Mouse (Mus musculus) embryonic facial prominence, embryonic 13.5 days (tissue): Measurements from ENCODE around the gene Vnn3. TPM values are rescaled to one million over a fixed set of nuclear protein-coding genes. Genes with fewer than 3 reads are reported as not detected.

Source experiments
- ATAC-seq: fragments of 200-750 bp; cut with Nextera tagmentation; 2 replicates; pipeline ENCODE4 v1.8.0; 2017; ENCODE audit warnings: low read depth; ENCODE audit not compliant: insufficient number of reproducible peaks, insufficient read depth, low FRiP score, low TSS enrichment
- H3K27ac ChIP-seq: fragments of 300-500 bp; sonication (generic); 2 replicates; pipeline ENCODE4 v1.5.1; 2015; ENCODE audit warnings: moderate library complexity, mild to moderate bottlenecking, inconsistent platforms
- H3K27me3 ChIP-seq: fragments of 300-500 bp; sonication (generic); 2 replicates; pipeline ENCODE4 v1.6.1; 2015; ENCODE audit warnings: mild to moderate bottlenecking, inconsistent platforms
- H3K36me3 ChIP-seq: fragments of 300-500 bp; sonication (generic); 2 replicates; pipeline ENCODE4 v1.6.1; 2015; ENCODE audit warnings: mild to moderate bottlenecking, inconsistent platforms
- H3K4me1 ChIP-seq: fragments of 300-500 bp; sonication (generic); 2 replicates; pipeline ENCODE4 v1.6.1; 2015; ENCODE audit warnings: inconsistent platforms
- H3K4me2 ChIP-seq: fragments of 300-500 bp; sonication (generic); 2 replicates; pipeline ENCODE4 v1.6.1; 2015; ENCODE audit warnings: moderate library complexity, mild to moderate bottlenecking, inconsistent platforms
- H3K4me3 ChIP-seq: fragments of 300-500 bp; sonication (generic); 2 replicates; pipeline ENCODE4 v1.5.1; 2015; ENCODE audit warnings: mild to moderate bottlenecking, inconsistent platforms
- H3K9ac ChIP-seq: fragments of 300-500 bp; sonication (generic); 2 replicates; pipeline ENCODE4 v1.6.1; 2015; ENCODE audit warnings: mild to moderate bottlenecking, inconsistent platforms
- H3K9me3 ChIP-seq: fragments of 300-500 bp; sonication (generic); 2 replicates; pipeline ENCODE4 v1.6.1; 2016; ENCODE audit warnings: inconsistent platforms
- WGBS: fragments of 180-500 bp; shearing (Covaris S2); methylation state at CpG from one replicate; pipeline ENCODE4 v1.1.7; 2015; ENCODE audit warnings: mixed read lengths; 5-methylcytosine and 5-hydroxymethylcytosine counted together
- polyA plus RNA-seq: library from polyadenylated mRNA; unstranded; fragments of >200 nt; fragmentation: Nextera tagmentation; extraction: Ambion mirVana; gene quantifications from 2 replicates; pipeline ENCODE4 v1.2.1, GENCODE M21; 2015

The Vnn3 gene
- not detected in 2 replicates for polyA plus RNA-seq

DNA sequence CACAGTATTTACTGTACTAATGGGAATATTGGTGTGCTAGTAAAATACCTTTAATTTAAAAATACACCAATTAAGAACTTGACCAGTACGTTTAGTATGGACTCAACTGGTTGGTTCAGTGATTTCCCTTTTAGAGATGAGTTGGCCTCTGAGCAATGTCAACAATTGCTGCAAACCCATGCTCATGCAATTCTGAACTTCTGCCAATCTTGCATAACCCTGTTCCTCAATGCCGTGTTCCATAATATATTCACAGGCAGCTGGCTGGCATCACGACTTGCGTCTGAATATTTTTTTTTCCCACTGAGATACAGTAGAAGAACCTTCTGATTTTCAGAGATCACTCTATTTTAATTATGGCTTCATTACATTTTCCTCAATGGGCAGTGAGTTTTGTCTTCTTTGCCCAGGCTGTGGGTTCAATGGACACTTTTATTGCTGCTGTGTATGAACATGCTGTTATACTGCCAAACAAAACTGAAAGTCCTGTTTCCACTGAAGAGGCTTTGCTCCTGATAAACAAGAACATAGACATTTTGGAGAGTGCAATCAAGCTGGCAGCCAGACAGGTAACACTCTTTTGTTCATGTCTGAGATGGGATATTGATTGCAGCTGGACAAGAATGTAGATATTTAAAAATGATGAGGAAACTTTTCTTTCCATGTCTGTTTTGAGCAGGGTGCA lies at the start of gene Vnn3:
Gene Vnn3, plus strand, starts transcription at position 235 of the 685 bp plus-strand sequence.
- no peaks in the 10 kb centered on the region for H3K9me3 ChIP-seq
- no peaks in the 10 kb centered on the region for H3K4me1 ChIP-seq
- no peak within 1 kb of the TSS for H3K4me2 ChIP-seq
- 81% methylated on average over 4 of the region's 4 CpGs for WGBS
- no peaks in the 10 kb centered on the region for H3K36me3 ChIP-seq
- no peak within 1 kb of the TSS for H3K9ac ChIP-seq
- ATAC-seq: no peak
- H3K27ac ChIP-seq: no peak within 1 kb of the TSS
- H3K27me3 ChIP-seq: no peaks in the 10 kb centered on the region
- no peak within 1 kb of the TSS for H3K4me3 ChIP-seq

DNA sequence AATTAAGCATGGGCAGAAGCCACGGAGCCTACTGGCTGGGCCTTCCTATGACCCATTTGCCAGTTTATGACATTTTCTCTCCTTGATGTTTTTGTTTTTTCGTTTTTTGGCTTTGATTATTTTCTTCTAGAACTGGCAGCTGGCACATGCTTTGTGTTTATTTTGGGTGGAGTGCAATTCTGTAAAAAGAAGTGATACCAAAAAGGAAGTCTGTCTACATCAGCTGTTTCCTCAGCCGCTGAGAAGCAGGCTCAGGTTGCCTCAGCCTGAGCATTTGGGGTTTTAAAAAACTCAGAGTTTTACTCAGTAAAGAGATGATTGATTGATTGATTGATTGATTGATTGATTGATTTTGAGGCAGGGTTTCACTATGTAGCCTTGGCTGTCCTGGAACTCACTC lies 48.4 kb upstream of the Vnn3 start:
- peaks cover 3% of the 10 kb centered on the region; the same call in 1 of the 2 replicates for H3K4me1 ChIP-seq
- no peaks in the 10 kb centered on the region for H3K9me3 ChIP-seq
- H3K27me3 ChIP-seq: no peaks in the 10 kb centered on the region
- ATAC-seq: no peak
- H3K27ac ChIP-seq: no peak overlapping the region
- WGBS: 62% methylated on average over 3 of the region's 3 CpGs
- H3K4me3 ChIP-seq: no peak overlapping the region
- peaks cover 75% of the 10 kb centered on the region for H3K36me3 ChIP-seq
- H3K9ac ChIP-seq: no peak overlapping the region
- no peak overlapping the region for H3K4me2 ChIP-seq

DNA sequence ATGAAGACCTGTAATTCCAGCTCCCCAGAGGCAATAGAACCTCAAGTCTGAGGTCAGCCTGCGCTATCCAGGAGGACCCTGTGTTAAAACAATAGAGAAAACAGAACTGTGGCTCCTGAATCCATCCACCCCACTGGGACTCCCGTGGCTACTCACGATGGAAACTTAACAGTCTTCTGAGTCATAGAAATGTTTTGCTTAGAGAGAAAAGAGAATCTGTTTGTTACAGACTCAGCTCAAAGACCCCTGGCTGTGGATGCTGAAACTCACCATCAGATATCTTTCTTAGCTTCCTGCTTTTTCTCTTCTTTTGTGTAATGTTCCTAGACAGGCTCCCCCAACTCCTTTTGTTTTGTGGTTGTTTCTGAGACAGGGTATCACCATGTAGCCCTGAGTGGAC lies 46.6 kb upstream of the Vnn3 start:
- ATAC-seq: no peak
- H3K36me3 ChIP-seq: peaks cover 76% of the 10 kb centered on the region
- H3K9ac ChIP-seq: no peak overlapping the region
- H3K4me2 ChIP-seq: no peak overlapping the region
- H3K9me3 ChIP-seq: no peaks in the 10 kb centered on the region
- H3K27me3 ChIP-seq: no peaks in the 10 kb centered on the region
- H3K4me1 ChIP-seq: no peaks in the 10 kb centered on the region
- H3K4me3 ChIP-seq: no peak overlapping the region
- 71% methylated on average over 3 of the region's 3 CpGs for WGBS
- H3K27ac ChIP-seq: no peak overlapping the region

DNA sequence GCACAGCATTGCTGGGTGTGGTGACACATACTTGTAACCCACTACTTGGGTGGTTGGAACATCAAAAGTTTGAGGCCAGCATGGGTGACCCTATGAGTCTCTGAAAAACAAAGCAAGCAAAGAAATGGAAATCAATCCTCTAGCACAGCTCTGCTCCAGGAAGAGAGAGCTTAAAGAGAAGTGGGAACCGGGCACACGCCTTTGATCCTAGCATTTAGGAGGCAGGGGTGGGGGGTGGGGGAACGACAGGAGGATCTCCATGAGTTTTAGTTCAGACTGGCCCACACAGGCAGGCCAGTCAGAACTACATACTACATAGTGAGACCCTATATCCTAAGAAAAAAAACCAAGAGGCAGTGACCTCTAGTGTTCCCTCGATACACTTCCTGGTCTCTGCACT lies 45.1 kb upstream of the Vnn3 start:
- Histone ChIP-seq H3K27me3 (no peaks in the 10 kb centered on the region), H3K36me3 (peaks cover 74% of the 10 kb centered on the region), H3K27ac (no peak overlapping the region), H3K9ac (no peak overlapping the region), H3K4me1 (no peaks in the 10 kb centered on the region), H3K4me2 (no peak overlapping the region), H3K9me3 (no peaks in the 10 kb centered on the region), H3K4me3 (no peak overlapping the region)
- ATAC-seq: no peak
- 29% methylated on average over 4 of the region's 4 CpGs for WGBS

DNA sequence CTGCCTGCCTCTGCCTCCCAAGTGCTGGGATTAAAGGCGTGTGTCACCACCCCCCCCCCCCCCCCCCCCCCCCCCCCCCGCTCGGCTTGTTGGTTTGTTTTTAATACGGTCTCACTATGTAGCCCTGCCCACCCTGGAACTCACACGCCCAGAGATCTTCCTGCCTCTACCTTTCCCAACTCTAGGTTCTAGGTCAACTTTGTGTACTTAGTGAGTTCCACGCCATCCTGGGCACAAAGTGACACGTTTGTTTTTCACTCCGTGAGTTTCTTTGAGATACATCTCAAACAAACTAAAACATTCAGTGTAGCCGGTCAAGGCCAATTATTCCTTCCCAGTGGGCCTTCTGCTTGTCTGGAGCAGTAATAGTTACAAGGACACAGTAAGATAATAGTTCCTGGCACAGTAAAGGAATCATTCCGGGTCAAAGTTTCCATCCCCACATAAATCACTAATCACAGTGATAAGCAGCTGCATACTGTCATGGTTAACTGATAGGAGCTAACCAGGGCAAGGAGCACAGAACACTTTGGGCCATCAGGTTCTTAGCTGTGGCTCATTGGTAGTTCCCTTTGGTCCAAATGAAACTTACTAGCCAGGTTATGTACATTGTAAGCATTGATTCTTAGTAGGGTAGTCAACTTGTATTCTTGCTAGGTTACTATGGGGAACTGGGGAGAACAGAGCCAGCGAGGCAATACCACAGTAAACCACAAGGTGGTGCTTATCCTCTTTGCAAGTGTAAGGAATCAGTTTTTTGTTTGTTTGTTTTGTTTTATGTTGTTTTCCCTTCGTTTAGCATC lies 39.4 kb upstream of the Vnn3 start:
- 74% methylated on average over 9 of the region's 12 CpGs for WGBS

DNA sequence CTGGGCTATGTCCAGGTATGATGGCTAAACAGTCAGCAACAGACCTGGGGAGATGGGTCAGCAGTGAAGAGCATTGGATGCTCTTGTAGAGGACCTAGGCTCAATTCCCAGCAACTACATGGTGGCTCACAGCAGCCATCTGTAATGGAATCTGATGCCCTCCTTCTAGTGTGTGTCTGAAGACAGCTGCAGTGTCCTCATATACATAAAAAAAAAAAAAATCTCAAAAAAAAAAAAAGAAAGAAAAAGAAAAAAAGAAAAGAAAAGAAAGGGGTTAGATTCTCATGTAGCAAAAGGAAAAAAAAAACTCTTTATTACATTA lies 38.9 kb upstream of the Vnn3 start:
- Histone ChIP-seq H3K4me1 (no peaks in the 10 kb centered on the region), H3K27ac (no peak overlapping the region), H3K4me3 (no peak overlapping the region), H3K36me3 (peaks cover 38% of the 10 kb centered on the region), H3K27me3 (no peaks in the 10 kb centered on the region), H3K9ac (no peak overlapping the region), H3K4me2 (no peak overlapping the region), H3K9me3 (no peaks in the 10 kb centered on the region)
- no peak for ATAC-seq

More for the DNA sequence above, 39.4 kb upstream of the Vnn3 start:
- Histone ChIP-seq H3K4me1 (no peaks in the 10 kb centered on the region), H3K27me3 (no peaks in the 10 kb centered on the region), H3K36me3 (peaks cover 41% of the 10 kb centered on the region), H3K4me3 (no peak overlapping the region), H3K4me2 (no peak overlapping the region), H3K9ac (no peak overlapping the region), H3K9me3 (no peaks in the 10 kb centered on the region), H3K27ac (no peak overlapping the region)
- no peak for ATAC-seq

DNA sequence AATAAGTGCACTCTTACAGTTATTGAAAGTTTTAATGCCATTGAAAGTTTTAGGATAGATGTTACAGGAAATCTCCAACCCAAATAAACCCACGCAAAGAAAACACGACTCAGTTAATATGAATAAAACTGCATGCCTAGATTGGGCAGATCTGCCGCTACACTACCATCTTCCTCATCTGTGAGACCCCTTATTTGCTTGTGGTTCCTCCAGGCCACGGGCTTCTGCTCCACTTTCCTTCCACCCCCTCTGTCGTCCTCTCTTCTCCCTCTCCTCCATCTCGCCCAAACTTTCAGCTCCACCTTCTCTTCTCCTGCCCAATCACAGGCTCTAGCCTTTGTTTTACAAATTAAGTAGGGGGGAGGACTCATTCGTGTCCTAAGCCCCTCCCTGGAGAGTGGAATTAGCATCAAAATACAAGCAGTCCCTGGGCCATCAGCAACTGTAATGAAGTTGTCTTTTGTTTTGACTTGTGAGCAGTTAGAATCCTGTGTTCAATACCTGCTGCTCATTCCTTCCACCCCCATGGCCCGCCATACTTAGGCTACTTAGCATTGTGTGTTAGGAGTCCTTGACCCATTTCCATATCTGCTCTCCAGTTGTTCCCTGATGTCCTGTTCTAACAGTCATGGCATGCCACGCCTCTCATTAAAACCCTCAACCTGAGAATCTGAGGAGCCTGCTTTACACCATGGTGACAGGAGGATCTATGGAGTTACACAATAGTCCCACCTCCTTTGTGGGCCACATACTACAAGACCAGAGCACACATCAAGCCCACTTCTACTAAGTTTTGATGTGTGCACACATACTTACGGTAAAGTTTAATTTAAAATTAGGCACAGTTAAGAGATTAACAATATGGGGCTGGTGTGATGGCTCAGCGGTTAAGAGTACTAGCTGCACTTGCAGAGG lies 38.2 kb upstream of the Vnn3 start:
- Histone ChIP-seq H3K9ac (no peak overlapping the region), H3K9me3 (no peaks in the 10 kb centered on the region), H3K4me1 (no peaks in the 10 kb centered on the region), H3K27ac (no peak overlapping the region), H3K27me3 (no peaks in the 10 kb centered on the region), H3K4me3 (no peak overlapping the region), H3K4me2 (no peak overlapping the region), H3K36me3 (peaks cover 37% of the 10 kb centered on the region)
- 60% methylated on average over 11 of the region's 11 CpGs for WGBS
- ATAC-seq: no peak

DNA sequence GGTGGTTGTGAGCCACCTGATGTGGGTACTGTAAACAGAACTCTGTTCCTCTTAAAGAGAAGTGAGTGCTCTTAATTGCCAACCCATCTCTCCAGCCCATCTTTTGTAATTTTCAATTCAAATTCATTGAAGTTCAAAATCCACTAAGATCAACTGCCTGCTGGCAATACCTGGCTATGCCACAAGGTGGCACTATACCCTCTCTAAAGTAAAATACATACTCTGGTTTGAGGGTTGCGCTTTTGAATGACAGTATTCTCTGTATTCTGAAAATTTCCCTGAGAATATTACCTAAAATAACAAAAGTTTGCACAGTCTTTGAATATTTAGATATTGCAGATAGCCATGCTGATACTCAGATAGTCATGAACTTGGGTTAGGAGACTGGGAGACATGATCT lies 36.1 kb upstream of the Vnn3 start:
- no peak overlapping the region for H3K4me3 ChIP-seq
- no peaks in the 10 kb centered on the region for H3K9me3 ChIP-seq
- peaks cover 50% of the 10 kb centered on the region for H3K36me3 ChIP-seq
- WGBS: 46% methylated on average over 1 of the region's 1 CpGs
- no peaks in the 10 kb centered on the region for H3K4me1 ChIP-seq
- no peaks in the 10 kb centered on the region for H3K27me3 ChIP-seq
- H3K4me2 ChIP-seq: no peak overlapping the region
- no peak overlapping the region for H3K27ac ChIP-seq
- ATAC-seq: no peak
- no peak overlapping the region for H3K9ac ChIP-seq

DNA sequence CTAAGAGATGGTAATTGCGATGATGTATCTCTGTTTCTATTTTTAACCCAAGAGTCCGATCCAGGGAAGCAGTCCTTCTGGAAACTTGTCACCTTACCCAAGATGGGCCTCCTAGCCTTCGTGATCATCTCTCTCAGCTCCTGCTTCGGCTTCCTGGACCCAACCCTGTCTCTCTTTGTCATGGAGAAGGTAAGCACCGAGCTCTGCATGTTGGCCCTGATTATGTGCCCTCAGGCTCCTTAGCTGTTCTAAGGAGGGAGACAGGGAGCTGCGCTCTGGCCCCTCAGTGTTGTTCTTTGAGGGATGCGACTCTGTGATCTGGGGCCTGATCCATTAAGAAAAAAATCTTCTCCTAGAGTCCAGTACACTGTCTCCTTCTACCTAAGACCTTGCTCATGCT lies 35.0 kb upstream of the Vnn3 start:
- Histone ChIP-seq H3K4me3 (no peak overlapping the region), H3K4me2 (no peak overlapping the region), H3K27me3 (no peaks in the 10 kb centered on the region), H3K27ac (no peak overlapping the region), H3K9me3 (no peaks in the 10 kb centered on the region), H3K36me3 (peaks cover 51% of the 10 kb centered on the region), H3K9ac (no peak overlapping the region), H3K4me1 (no peaks in the 10 kb centered on the region)
- no peak for ATAC-seq
- 81% methylated on average over 7 of the region's 7 CpGs for WGBS

DNA sequence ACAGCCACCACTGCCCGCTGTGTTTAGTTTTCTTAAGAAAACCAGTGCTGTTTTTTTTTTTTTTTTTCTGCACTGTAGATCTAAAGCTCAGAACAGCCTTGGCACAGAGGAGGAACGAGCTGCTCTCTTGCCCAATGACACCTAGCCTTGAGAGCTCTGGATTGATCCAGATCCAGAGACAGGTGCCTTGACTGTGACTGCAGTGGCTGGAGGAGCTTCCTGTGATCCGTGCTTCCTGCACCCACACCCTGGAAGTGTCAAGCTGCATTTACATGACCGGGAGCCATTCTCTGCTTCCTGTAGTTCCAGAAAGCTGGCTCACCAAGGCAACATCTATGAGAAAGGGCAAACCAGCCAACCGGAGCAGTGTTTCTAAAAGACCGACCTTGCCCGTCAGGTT lies 24.7 kb upstream of the Vnn3 start:
- WGBS: 87% methylated on average over 7 of the region's 7 CpGs
- ATAC-seq: no peak
- no peaks in the 10 kb centered on the region for H3K27me3 ChIP-seq
- H3K4me2 ChIP-seq: no peak overlapping the region
- H3K9me3 ChIP-seq: no peaks in the 10 kb centered on the region
- H3K27ac ChIP-seq: no peak overlapping the region
- H3K4me3 ChIP-seq: no peak overlapping the region
- H3K36me3 ChIP-seq: peaks cover 69% of the 10 kb centered on the region
- H3K9ac ChIP-seq: no peak overlapping the region
- no peaks in the 10 kb centered on the region for H3K4me1 ChIP-seq

DNA sequence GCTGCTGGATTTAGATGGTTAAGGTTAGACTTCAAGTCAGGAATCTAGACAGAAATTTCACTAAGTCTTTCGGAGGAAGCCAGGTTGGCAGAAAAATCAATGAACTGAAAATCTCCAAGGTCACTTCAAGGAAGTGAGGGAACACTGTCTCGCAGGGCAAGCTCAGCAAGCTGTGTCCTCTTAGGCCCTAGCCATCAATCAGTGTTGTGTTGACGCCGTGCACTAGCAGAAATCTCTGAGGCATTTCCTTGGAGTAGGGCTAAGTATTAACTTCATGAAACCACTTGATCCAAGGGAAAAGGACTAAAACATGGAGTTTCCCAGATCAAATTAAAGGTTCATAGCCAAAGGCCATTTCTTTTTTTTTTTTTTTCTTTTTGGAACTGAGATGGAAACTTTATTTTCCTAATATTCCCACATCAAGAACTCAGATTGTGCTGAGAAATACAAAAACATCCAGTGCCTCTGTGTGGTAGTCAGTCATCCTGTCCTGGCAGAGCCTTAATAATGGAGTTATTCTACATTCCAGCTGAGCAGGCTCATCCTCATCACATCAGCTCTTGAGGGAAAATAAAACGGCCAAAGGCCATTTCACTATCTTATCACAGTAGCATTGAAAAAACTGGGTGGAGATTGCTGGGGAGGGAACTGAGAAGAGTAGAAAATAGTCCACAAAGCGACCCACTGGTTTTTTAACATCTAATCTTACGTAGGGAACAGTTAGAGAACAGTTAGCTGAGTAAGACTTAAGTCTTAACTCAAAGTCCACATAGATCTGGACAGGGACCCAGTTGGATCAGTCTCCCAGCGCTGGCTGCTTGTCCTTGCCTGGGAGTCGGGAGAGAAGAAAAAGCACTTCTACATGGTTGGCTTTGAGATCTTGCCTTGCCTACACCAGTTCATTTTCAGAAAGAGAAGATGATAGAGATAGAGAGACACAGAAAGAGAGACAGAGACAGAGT lies 15.0 kb upstream of the Vnn3 start:
- no peak overlapping the region for H3K4me3 ChIP-seq
- H3K27ac ChIP-seq: no peak overlapping the region
- no peak overlapping the region for H3K4me2 ChIP-seq
- no peaks in the 10 kb centered on the region for H3K9me3 ChIP-seq
- no peaks in the 10 kb centered on the region for H3K36me3 ChIP-seq
- H3K27me3 ChIP-seq: no peaks in the 10 kb centered on the region
- no peaks in the 10 kb centered on the region for H3K4me1 ChIP-seq
- ATAC-seq: no peak
- H3K9ac ChIP-seq: no peak overlapping the region
- 72% methylated on average over 9 of the region's 9 CpGs for WGBS
